Mouse (Mus musculus) spleen, postnatal 14 days (tissue): ENCODE results near the gene Immp2l.

Source experiments
- DNase-seq, 2 experiments: peaks; one replicate each; pipeline ENCODE4 v3.0.0; 2021 to 2022; ENCODE audit warnings: low spot score in 2 of 2

The Immp2l gene

GRCm38 (mm10) chr12:41047085-41047766 lies 23.3 kb downstream of the Immp2l start:
- no peak for DNase-seq

DNA sequence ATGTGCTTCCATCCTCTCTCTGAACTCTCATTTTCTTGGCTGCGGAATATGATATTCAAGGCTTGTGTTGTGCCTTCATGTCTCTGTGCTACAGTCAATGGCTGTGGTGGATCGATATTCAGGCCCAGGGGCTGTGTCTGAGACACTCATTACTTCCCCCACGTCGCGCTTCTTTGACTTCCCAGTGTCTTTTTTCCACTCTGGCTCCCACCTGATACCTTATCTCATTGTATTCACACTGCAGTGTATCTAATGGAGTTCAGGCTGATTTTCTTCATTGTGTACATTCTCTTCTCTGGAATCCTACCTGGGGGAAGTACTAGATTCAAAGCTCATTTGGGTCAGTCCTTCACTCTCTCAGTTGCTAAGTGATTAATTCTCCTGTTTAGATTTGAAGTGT lies 27.1 kb downstream of the Immp2l start:
- DNase-seq, result no peak

GRCm38 (mm10) chr12:41052897-41053296 lies 29.0 kb downstream of the Immp2l start:
- DNase-seq, result no peak

GRCm38 (mm10) chr12:41054006-41054791 lies 30.3 kb downstream of the Immp2l start:
- no peak for DNase-seq

GRCm38 (mm10) chr12:41055941-41056340 lies 32.1 kb downstream of the Immp2l start:
- DNase-seq, result no peak

- no peak for DNase-seq
These were observed 39.4 kb downstream of the Immp2l start for GRCm38 (mm10) chr12:41063281-41063680.

DNA sequence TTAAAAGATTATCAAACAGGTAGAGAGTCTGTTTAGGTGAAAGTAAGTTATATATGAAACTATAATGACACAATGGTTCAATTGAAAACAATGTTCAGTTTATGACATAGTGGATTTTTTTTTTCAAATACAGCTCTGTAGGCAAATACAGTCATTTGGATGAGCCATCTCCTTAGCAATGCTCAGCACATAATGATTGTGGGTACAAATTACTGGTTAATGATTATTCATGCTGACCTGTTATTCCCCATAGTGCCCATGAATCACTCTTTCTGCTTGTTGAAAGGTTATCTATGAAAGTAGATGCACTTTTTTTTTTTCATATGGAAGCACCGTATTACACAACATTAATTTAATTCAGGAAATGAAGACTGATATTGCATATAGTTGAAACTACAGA lies 58.0 kb downstream of the Immp2l start:
- DNase-seq, result no peak

- DNase-seq, result no peak
These were observed 60.6 kb downstream of the Immp2l start for GRCm38 (mm10) chr12:41084370-41085089.

DNA sequence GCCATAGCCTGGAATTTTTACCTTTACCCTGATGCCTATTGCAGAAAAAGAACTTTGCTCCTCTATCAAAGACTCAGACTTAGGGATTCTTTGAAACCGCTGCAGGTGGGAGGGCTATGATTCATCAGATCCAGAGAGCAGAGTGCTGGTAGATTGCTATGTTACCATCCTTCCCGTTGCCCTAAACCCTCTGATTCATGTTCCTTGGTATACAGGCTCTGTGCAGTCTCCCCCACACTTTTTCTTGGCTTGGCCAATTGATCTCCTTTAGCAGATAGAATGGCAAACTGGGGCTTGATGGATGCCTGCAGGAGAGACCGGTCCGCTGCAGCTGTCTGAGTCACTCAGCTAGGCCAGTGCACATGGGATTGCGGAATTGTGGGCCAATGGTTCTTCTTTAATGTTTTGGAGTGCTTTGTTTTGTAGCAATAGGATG lies 66.1 kb downstream of the Immp2l start:
- no peak for DNase-seq

DNA sequence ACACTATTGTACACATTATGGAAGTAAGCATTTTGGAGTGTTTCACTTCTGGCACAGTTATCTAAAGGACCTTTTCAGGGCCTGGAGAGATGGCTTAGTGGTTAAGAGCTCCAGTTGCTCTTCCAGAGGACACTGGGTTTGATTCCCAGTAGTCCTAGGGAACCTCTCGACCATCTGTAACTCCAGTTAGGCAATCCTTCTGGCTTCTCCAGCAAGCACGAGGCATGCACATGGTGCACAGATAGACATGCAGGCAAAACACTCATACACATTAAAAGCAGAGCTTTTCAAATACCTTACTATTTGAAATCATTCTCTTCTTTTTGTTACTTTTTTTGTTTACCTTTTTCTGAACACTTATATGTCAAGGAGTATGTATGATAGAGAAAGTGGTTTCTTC lies 66.9 kb downstream of the Immp2l start:
- DNase-seq, result no peak

DNA sequence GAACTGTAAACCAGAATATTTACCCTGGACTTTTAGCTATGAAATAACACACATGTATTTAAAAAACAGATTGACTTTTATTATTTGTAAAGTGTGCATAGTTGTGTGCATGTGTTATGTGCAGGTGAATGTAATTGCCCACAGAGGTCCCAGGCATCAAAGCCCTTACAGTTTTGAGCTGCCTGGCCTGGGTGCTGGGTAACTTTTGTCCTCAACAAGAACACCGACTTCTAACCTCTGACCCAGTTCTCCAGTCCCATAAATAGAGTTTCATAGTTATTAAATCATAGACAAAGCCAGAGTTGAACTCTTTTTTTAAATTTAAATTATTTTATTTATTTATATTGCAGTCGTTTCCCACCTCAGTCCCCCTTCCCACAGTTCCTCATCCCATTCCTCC lies 67.4 kb downstream of the Immp2l start:
- DNase-seq, result no peak

DNA sequence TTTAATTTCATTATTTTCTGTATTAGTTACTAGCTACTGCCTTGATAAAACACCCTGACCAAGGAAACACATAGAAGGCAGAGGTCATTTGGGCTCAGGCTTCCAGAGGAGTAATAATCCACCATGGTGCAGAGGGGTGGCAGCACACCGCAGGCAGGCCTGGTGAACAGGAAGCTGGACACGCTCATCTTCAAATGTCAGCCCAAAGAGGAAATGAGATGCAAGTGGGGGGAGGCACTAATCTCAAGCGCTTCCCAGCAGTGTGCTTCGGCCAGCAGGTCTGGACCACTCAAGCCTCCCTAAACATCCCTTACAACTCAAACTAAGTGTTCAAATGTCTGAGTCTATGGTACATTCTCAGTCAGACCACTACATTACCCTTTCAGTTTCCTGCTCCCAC lies 72.2 kb downstream of the Immp2l start:
- no peak for DNase-seq

DNA sequence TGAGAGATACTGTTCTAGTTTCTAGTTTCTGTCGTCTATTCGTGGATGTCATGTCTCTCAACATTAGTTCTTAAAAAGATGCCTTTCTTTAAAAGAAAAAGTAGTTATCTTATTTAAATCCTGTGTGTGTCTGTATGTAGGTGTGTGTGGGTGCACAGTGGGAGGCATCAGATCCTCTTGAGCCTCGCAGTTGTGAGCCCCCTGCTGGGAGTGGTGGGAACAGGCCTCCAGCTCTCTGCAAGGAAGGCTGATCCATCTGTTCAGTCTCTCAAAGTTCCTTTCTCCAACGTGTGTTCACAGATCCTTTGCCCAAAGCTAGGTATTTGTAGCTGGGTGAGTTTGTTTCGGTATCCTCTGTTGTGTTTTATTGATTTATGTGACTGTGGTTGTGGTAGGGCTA lies 73.5 kb downstream of the Immp2l start:
- DNase-seq, result peak; percentile 8 to 32

- no peak for DNase-seq
These were observed 85.1 kb downstream of the Immp2l start for GRCm38 (mm10) chr12:41109011-41109410.

DNA sequence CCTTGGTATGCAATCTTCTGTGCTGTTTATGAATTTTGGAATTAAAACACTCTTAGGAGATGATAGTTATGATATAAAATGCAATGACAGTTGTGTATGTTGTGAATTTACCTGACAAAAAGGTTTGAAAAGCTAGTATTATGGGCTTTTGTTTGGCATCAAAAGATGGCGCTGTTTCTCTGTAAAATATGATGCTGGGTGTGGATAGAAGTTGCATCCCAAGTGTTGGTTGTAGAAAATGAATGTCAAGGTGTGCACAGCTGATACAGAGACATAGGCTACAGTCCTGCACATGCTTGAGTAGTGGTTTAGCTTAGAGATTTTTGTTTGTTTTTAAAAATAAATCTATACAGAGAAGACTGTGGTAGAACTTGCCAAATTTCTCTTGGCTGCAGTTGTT lies 87.6 kb downstream of the Immp2l start:
- DNase-seq, result no peak

DNA sequence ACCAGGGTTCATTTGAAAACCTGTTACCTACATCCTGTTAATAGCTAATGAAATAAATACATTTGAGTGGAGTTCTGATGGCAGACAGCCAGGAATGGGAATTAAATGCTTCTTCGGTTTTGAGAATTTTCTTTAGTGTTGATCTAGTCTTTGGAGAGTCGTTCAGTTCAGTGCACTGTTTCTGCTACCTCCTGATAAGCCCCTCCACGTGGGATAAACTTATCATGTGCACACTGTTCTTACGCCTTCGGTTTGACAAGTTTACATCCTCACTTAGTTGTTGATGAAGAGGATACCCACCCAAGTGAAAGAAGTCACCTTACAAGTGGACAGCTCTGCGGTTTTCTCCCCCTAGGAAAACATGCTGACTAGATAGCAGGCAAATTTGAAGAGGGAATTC lies 88.2 kb downstream of the Immp2l start:
- no peak for DNase-seq

DNA sequence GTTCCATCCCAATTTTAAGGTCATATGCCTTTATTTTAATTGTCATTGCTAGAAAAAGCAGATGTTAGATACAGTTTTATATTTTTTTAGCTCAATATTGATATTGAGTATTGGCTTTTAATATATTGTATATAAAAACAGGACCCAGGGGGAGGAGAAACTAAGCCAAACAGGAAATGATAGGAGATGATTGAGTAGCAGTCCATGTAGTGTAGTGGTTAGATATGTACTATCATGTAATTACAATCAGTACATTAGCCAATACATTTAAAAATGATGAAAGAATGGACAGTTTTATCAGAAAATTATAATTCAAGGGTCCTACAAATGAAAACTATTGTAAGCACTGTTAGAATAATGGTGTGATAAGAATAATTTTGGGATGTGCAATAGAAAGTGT lies 94.5 kb downstream of the Immp2l start:
- DNase-seq, result no peak

GRCm38 (mm10) chr12:41119657-41120056 lies 95.8 kb downstream of the Immp2l start:
- no peak for DNase-seq

GRCm38 (mm10) chr12:41123207-41123606 lies 99.3 kb downstream of the Immp2l start:
- DNase-seq, result no peak

DNA sequence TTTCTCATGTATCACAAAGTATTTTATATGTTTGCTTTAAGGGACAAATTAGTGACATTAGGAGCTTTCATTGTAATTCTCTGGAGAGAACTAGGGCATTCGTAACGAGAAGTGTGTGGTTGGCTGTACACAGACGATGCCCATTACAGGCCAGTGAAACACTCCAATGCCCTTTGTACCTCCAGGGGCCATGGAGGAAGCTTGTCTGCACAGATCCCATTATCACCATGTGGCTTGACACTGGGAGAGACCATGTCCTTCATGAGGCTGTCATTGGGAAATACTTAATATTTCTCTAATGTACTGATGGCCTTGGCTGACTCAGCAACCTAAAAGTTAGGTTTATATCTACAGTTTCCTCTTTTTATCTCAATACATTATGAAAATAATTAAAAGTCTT lies 111.0 kb downstream of the Immp2l start:
- no peak for DNase-seq

DNA sequence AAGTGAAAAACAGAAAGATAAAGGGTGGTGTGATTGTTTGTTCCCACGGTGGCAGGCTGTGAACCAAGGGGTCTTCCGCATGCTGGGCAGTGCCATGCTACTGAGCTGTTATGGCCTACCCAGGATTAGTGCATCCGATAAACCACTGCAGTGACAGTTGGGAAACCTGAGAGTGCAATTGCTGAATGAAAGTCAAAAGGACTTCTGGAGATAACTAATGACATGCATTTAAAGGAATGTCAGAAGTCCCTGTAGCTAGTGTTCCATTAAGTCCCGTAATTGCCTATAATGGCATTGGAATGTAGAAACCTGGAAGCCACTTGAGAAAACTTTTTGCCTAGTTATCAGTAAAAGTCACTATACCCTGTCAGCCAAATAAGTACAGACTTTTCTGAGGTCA lies 135.7 kb downstream of the Immp2l start:
- DNase-seq, result no peak

DNA sequence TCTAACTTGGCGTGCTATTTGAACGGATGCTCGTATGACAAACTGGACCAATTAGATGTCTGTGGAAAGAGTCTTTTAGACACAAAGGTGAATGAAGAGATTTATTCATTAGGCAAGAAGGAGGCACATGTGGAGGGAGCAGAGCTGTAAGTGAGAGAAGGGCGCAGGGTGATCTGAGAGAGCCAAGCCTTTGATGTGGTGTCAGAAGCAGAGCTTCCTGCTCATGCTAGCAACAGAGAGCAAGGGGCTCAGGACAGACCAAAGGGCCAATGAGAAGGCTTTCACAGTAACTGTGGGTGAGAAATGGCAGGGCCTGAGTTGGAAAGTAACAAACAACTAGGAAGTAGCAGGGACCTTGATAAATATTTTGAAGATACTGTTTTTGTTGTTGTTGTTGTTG lies 143.9 kb downstream of the Immp2l start:
- no peak for DNase-seq

DNA sequence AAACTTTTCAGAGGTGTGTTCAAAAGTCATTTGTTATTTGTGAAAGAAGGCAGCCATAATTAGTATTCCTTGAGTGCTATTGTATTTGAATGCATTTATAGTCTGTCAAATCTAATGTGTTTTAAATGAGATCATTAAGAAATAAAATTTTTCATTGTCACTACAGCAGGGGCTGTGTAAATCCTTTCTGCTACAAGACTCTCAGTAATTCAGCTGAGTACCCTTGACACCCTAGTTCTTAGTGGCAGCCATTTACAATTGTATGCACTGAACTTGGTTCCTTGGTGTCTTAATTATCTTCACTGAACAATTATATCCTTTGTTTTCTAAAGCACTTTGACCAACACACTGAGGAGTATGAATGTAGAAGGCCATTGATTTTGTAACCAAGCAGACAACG lies 146.2 kb downstream of the Immp2l start:
- no peak for DNase-seq
